Mouse (Mus musculus): ENCODE results near the gene Arhgef10l.

The Arhgef10l gene

GRCm38 (mm10) chr4:140665760-140666159, at the start of gene Arhgef10l:
Arhgef10l (minus strand) TSS chr4:140666012.
- peak; percentile 62 to 68 for DNase-seq

- no peak for DNase-seq
Observed at GRCm38 (mm10) chr4:140714586-140714985, 48.8 kb upstream of the Arhgef10l start.

GRCm38 (mm10) chr4:140713480-140714365, 47.9 kb upstream of the Arhgef10l start:
- DNase-seq: peak; percentile 98

GRCm38 (mm10) chr4:140711360-140711759, 45.5 kb upstream of the Arhgef10l start:
- peak; percentile 37 to 49 for DNase-seq

- no peak for DNase-seq
Observed at GRCm38 (mm10) chr4:140710781-140711180, 45.0 kb upstream of the Arhgef10l start.

GRCm38 (mm10) chr4:140709617-140710016, 43.8 kb upstream of the Arhgef10l start:
- DNase-seq: no peak

- DNase-seq: peak; percentile 40 to 43
Observed at GRCm38 (mm10) chr4:140709111-140709510, 43.3 kb upstream of the Arhgef10l start.

GRCm38 (mm10) chr4:140708297-140708927, 42.6 kb upstream of the Arhgef10l start:
- DNase-seq: no peak

GRCm38 (mm10) chr4:140707615-140708014, 41.8 kb upstream of the Arhgef10l start:
- no peak for DNase-seq

- DNase-seq: peak in 1 of 2 experiments; percentile 60
Observed at GRCm38 (mm10) chr4:140704166-140704565, 38.4 kb upstream of the Arhgef10l start.

- DNase-seq: no peak
Observed at GRCm38 (mm10) chr4:140703636-140704035, 37.8 kb upstream of the Arhgef10l start.

- peak; percentile 76 to 86 for DNase-seq
Observed at GRCm38 (mm10) chr4:140702611-140703327, 37.0 kb upstream of the Arhgef10l start.

GRCm38 (mm10) chr4:140701716-140702561, 36.1 kb upstream of the Arhgef10l start:
- DNase-seq: peak; percentile 53 to 57

- peak; percentile 91 for DNase-seq
Observed at GRCm38 (mm10) chr4:140701049-140701715, 35.4 kb upstream of the Arhgef10l start.

GRCm38 (mm10) chr4:140700269-140701018, 34.6 kb upstream of the Arhgef10l start, which contains the start of gene Rcc2:
Rcc2 (plus strand) TSS chr4:140700541.
- no peak for DNase-seq

- DNase-seq: peak in 1 of 2 experiments; percentile 35
Observed at GRCm38 (mm10) chr4:140699441-140700127, 33.8 kb upstream of the Arhgef10l start.

- DNase-seq: no peak
Observed at GRCm38 (mm10) chr4:140695675-140696585, 30.1 kb upstream of the Arhgef10l start.

- DNase-seq: no peak
Observed at GRCm38 (mm10) chr4:140695146-140695545, 29.3 kb upstream of the Arhgef10l start.

GRCm38 (mm10) chr4:140694551-140695060, 28.8 kb upstream of the Arhgef10l start:
- DNase-seq: no peak

All from cerebellum, postnatal 10 days (tissue).